Mouse (Mus musculus): ENCODE data around the gene Otub2. TPM values are rescaled to one million over a fixed set of nuclear protein-coding genes. Genes with fewer than 3 reads are reported as not detected.

Gene Otub2
- total RNA-seq, 2 experiments from 2014 or later: 3.4 to 3.9 TPM

DNA sequence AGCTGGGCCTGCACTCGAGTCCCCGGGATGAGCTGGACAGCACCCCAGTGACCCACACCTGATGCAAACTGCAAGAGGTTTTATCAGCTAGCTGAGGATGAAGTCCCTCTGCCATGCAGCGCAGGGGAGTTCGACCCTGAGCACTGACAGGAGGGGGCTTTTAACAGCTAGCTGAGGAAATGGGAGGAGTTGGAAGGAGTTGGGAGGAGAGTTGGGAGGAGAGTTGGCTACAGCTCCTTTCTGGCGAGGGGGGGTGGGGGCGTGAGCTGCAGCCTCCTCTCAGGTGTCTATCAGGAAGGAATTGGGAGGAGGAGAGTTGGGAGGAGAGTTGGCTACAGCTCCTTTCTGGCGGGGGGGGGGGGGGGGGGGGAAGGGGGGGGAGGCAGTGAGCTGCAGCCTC, 55.8 kb downstream of the Otub2 start:
- peak in 1 of 2 experiments; percentile 30 for DNase-seq

DNA sequence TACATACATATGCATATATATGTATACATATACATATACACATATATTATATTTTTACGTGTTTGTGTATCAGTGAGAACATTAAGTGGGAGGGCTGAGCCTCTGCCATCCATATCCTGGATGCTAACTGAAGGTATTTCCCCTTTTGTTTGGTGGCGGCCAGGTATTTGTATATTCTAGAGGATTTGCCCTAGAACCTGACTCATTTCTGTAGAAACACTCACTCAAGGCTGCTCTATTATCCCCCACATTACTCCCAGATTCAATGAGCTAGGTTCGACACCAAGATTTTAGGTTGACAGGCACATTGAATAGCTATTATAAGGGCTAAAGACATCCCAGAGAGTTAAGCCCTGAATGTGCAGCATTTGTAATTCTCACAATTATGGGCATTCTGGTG, 56.6 kb downstream of the Otub2 start:
- no peak for DNase-seq

DNA sequence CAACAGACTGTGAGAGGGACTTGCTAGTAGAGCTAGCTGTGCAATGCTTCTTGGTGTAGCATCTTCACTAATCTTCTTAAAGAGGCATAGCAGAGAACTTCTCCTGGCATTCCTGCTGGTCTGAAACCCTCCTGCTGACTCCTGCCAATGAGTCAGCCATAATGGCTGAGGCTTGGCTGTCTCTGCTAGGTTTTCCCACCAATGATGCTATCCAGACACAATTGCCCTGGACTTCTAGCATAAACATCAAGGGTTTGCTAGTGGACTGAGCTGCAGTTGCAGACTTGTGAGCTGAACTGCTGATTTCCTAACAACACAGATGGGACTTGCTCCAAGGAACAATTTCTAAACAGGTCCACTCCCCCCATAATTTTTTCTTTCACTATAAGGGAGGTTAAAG, 64.9 kb downstream of the Otub2 start:
- no peak for DNase-seq

Other genes with a start within 250 kb of the Otub2 start
- gene Prima1, start 146.5 kb upstream of the Otub2 start, total RNA-seq (2021): under 1 TPM in 1 of 2 experiments, not detected in 1; 0.40 TPM
- not detected for gene Fam181a, start 77.7 kb upstream of the Otub2 start, total RNA-seq (2021)
- gene Asb2, start 32.7 kb upstream of the Otub2 start, total RNA-seq (2021): 100 to 1,000 TPM; 561 to 602 TPM
- 1 to 10 TPM; 1.2 to 1.6 TPM for gene 9330161L09Rik, start 19.1 kb downstream of the Otub2 start, total RNA-seq (2021)
- 10 to 100 TPM; 88.3 to 91.5 TPM for gene Ddx24, start 37.1 kb downstream of the Otub2 start, total RNA-seq (2021)
- gene Ifi27, start 45.5 kb downstream of the Otub2 start, total RNA-seq (2021): 100 to 1,000 TPM in 1 of 2 experiments, 10 to 100 TPM in 1; 53.9 to 125 TPM
- 10 to 100 TPM; 48.4 to 73.7 TPM for gene Ifi27l2a, start 55.0 kb downstream of the Otub2 start, total RNA-seq (2021)
- gene Ifi27l2b, start 68.5 kb downstream of the Otub2 start, total RNA-seq (2021): not detected
- gene Ppp4r4, start 143.6 kb downstream of the Otub2 start, total RNA-seq (2021): under 1 TPM; 0.31 to 0.32 TPM
- gene Serpina10, start 242.8 kb downstream of the Otub2 start, total RNA-seq (2021): under 1 TPM in 1 of 2 experiments, not detected in 1; 0.26 TPM

Measured in heart, adult 18-20 months (tissue).